Mouse (Mus musculus) adipocyte (in vitro differentiated cells): ENCODE measurements at regions not wholly inside any gene's neighbourhood (a gene's known extent, or its start where the extent isn't known, plus 50 kb on each side); places are given as distances from the start of the nearest gene placed in this dataset.

ENCODE experiments used
- DNase-seq: peaks from one replicate; pipeline ENCODE4 v3.0.0-alpha.2; 2016; ENCODE audit warnings: low spot score

DNA sequence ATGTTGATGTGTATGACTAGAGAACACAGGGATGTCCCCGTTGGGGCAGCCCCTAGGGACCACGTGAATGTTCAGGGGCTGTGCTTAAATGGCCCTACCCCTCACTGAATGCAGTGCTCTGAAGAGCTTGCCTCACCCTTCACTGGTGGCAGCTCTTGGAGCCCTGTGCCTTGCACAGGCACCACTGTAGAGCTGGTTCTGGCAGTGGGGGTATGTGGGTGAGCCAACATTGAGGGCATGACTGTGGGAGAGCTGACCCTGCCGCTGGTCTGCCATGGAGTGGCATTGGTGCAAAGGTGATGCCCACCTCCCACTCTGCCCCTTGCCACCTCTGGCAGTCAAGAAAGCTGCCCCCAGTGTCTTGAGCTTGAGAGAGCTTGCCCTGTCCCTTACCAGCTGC, 69.6 kb upstream of the Tdrd3 start:
- DNase-seq = no peak

DNA sequence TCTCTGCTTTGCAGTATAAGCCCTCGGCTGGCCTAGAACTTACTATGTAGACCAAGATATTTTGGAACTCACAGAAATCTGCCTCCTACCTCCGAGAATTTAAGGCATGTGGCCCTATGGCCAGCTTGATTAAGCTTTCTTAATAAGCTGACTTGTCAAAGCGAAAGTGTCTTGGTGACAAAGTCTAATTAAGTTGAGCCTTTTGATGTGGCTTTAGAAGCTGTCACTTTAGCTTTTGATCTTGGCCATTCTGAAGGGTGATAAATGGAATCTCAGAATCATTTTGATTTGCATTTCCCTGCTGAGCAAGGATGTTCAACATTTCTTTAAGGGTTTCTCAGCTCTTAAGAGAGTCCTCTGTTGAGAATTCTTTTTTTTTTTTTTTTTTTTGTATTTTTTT, 67.6 kb upstream of the Tdrd3 start:
- no peak for DNase-seq

GRCm38 (mm10) chr14:87365793-87366192, 50.6 kb upstream of the Tdrd3 start:
- DNase-seq = no peak
